Mouse (Mus musculus) ES-Bruce4 (cell line): ENCODE measurements at regions not wholly inside any gene's neighbourhood (a gene's known extent, or its start where the extent isn't known, plus 50 kb on each side); places are given as distances from the start of the nearest gene placed in this dataset.
A peak's percentile ranks its signal among the peaks of the same experiment; 100 is the strongest.

ENCODE experiments used
- H3K27ac ChIP-seq: 2 replicates; pipeline ENCODE4 v1.5.1; 2012; ENCODE audit warnings: low read length, inconsistent platforms; ENCODE audit not compliant: insufficient read depth
- H3K27me3 ChIP-seq: 2 replicates; pipeline ENCODE4 v1.6.1; 2012; ENCODE audit warnings: mild to moderate bottlenecking, low read length, inconsistent platforms; ENCODE audit not compliant: control insufficient read depth, poor library complexity, insufficient read depth, severe bottlenecking
- H3K36me3 ChIP-seq: 2 replicates; pipeline ENCODE4 v1.6.1; 2012; ENCODE audit warnings: inconsistent platforms, mild to moderate bottlenecking, low read length, moderate library complexity; ENCODE audit not compliant: control insufficient read depth, poor library complexity, insufficient read depth, severe bottlenecking
- H3K4me1 ChIP-seq: one replicate; pipeline ENCODE4 v1.8.1; 2011; ENCODE audit warnings: low read length; ENCODE audit not compliant: control insufficient read depth, insufficient read depth
- H3K4me3 ChIP-seq: 2 replicates; pipeline ENCODE4 v1.5.1; 2011; ENCODE audit warnings: low read depth, mild to moderate bottlenecking, low read length
- H3K9ac ChIP-seq: 2 replicates; pipeline ENCODE4 v1.6.1; 2012; ENCODE audit warnings: low read depth, mild to moderate bottlenecking, inconsistent platforms; ENCODE audit not compliant: poor library complexity, severe bottlenecking
- H3K9me3 ChIP-seq: replicated peaks from 2 replicates; pipeline ENCODE4 v1.6.1; 2012; ENCODE audit warnings: mild to moderate bottlenecking, low read length, inconsistent platforms; ENCODE audit not compliant: control insufficient read depth, poor library complexity, insufficient read depth, severe bottlenecking
- CTCF ChIP-seq: IDR thresholded peaks from one replicate; pipeline ENCODE4 v1.8.1; 2011; ENCODE audit warnings: low read depth, low read length
- EP300 ChIP-seq: IDR thresholded peaks from 2 replicates; pipeline ENCODE4 v1.6.1; 2011; ENCODE audit warnings: low read depth, low read length; ENCODE audit not compliant: insufficient read depth
- POLR2A ChIP-seq: IDR thresholded peaks from one replicate; pipeline ENCODE4 v1.8.1; 2011; ENCODE audit warnings: low read length; ENCODE audit not compliant: insufficient read depth

- no peaks in the 10 kb centered on the region for H3K4me1 ChIP-seq
- H3K27me3 ChIP-seq = no peaks in the 10 kb centered on the region
- TF ChIP-seq POLR2A (no peak), EP300 (no peak), CTCF (no peak)
Observed at GRCm38 (mm10) chr14:85286203-85286602, 842.8 kb downstream of the Pcdh17 start.

GRCm38 (mm10) chr14:85287460-85287859 lies 844.1 kb downstream of the Pcdh17 start:
- Histone ChIP-seq H3K27me3 (no peaks in the 10 kb centered on the region), H3K4me1 (no peaks in the 10 kb centered on the region), H3K9ac (no peak overlapping the region), H3K36me3 (no peaks in the 10 kb centered on the region), H3K4me3 (no peak overlapping the region), H3K9me3 (no peaks in the 10 kb centered on the region), H3K27ac (no peak overlapping the region)
- TF ChIP-seq EP300 = no peak
- TF ChIP-seq CTCF = no peak
- no peak for TF ChIP-seq POLR2A

More at GRCm38 (mm10) chr14:85286203-85286602, 842.8 kb downstream of the Pcdh17 start:
- no peak overlapping the region for H3K4me3 ChIP-seq
- H3K27ac ChIP-seq = no peak overlapping the region
- no peaks in the 10 kb centered on the region for H3K9me3 ChIP-seq
- H3K9ac ChIP-seq = no peak overlapping the region
- H3K36me3 ChIP-seq = no peaks in the 10 kb centered on the region

GRCm38 (mm10) chr14:85298991-85299390 lies 855.6 kb downstream of the Pcdh17 start:
- Histone ChIP-seq H3K9me3 (peaks cover 5% of the 10 kb centered on the region), H3K27me3 (no peaks in the 10 kb centered on the region), H3K9ac (no peak overlapping the region), H3K4me1 (peaks cover 1% of the 10 kb centered on the region), H3K27ac (peak overlapping the region; percentile 82), H3K4me3 (no peak overlapping the region), H3K36me3 (no peaks in the 10 kb centered on the region)
- no peak for TF ChIP-seq EP300
- TF ChIP-seq POLR2A = no peak
- no peak for TF ChIP-seq CTCF

- Histone ChIP-seq H3K27ac (no peak overlapping the region), H3K9me3 (no peaks in the 10 kb centered on the region), H3K9ac (no peak overlapping the region), H3K36me3 (no peaks in the 10 kb centered on the region), H3K4me3 (no peak overlapping the region), H3K4me1 (no peaks in the 10 kb centered on the region), H3K27me3 (no peaks in the 10 kb centered on the region)
- no peak for TF ChIP-seq CTCF
- TF ChIP-seq EP300 = no peak
- TF ChIP-seq POLR2A = no peak
Observed at GRCm38 (mm10) chr14:85320679-85321078, 877.3 kb downstream of the Pcdh17 start.

- H3K4me1 ChIP-seq = no peaks in the 10 kb centered on the region
Observed at GRCm38 (mm10) chr14:85333277-85333676, 889.9 kb downstream of the Pcdh17 start.

GRCm38 (mm10) chr14:85337182-85337581 lies 893.8 kb downstream of the Pcdh17 start:
- Histone ChIP-seq H3K9ac (no peak overlapping the region), H3K27me3 (no peaks in the 10 kb centered on the region), H3K4me3 (no peak overlapping the region), H3K4me1 (no peaks in the 10 kb centered on the region), H3K36me3 (no peaks in the 10 kb centered on the region), H3K9me3 (no peaks in the 10 kb centered on the region), H3K27ac (no peak overlapping the region)
- TF ChIP-seq CTCF = no peak
- no peak for TF ChIP-seq POLR2A
- TF ChIP-seq EP300 = no peak

More at GRCm38 (mm10) chr14:85333277-85333676, 889.9 kb downstream of the Pcdh17 start:
- no peak overlapping the region for H3K4me3 ChIP-seq
- no peaks in the 10 kb centered on the region for H3K9me3 ChIP-seq
- H3K9ac ChIP-seq = no peak overlapping the region
- no peaks in the 10 kb centered on the region for H3K36me3 ChIP-seq
- H3K27me3 ChIP-seq = no peaks in the 10 kb centered on the region
- TF ChIP-seq POLR2A (no peak), EP300 (no peak), CTCF (no peak)
- no peak overlapping the region for H3K27ac ChIP-seq
